Mouse (Mus musculus) hindlimb bud, embryonic 11.5 days (tissue): ENCODE measurements around the gene Sell.
"Not testable (repeated sequence)": the region's sequence is repeated elsewhere in the genome, so short reads cannot be mapped to it uniquely, and the experiment has no call there.

ENCODE experiments used
- DNase-seq: peaks from one replicate; pipeline ENCODE4 v3.0.0-alpha.2; 2012; ENCODE audit warnings: low read depth, low spot score; ENCODE audit errors: extremely low spot score

Sell gene

GRCm38 (mm10) chr1:164061925-164062324 lies at the start of gene Sell:
Sell (plus strand) TSS chr1:164061982.
- DNase-seq: no peak

GRCm38 (mm10) chr1:164014616-164015015 lies 47.2 kb upstream of the Sell start:
- no peak for DNase-seq

DNA sequence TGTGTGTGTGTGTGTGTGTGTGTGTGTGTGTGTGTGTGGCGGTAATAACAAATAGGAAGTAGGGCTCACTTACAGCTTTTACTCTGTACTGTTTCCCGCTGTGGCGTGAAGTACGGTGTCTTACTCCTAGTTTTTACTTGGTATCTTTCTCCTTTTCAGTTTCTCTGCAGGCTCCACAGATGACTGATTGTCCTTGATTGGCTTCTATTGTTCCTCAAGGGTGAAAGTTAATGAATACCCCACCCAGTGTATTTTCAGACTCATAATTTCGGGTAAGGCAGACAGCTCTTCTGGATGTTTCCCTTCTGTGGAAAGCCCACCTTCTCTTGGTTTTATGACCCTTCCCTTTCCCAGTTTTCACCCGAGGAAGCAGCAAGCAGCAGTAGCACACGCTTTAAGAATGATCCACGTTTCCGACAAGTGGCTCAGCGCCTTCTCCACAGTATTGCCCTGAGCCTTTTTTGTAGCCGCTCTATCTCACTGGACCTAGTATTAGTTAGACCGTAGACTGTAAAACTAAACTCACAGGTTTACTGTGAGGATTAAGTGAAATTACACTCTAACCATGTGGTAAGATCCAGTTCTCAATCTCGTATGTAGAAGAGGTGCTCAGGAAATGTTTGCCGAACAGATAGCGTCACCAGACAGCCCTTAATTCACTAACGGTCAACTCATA lies 43.4 kb upstream of the Sell start:
- no peak for DNase-seq

DNA sequence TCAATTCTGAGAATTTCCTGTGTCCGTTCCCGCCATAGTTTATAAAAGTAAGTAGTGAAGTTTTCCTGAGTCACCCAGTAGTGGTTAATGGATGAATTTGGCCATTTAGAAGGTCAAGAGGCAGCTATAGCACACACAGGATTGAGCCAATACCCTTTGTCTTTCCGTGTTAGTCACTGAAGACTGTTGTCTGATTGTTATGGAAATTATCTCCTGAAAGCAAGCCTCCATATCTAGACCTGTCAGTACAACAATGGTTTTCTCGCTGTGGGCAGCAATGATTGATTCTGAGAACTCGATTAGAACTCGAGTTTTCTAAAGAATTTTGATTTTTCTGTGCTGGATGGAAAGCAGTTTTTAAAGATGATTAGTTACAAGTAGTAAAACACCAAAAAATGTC lies 42.0 kb upstream of the Sell start:
- no peak for DNase-seq

GRCm38 (mm10) chr1:164020746-164021145 lies 41.0 kb upstream of the Sell start:
- DNase-seq: not testable (repeated sequence)

- DNase-seq: not testable (repeated sequence)
Observed at GRCm38 (mm10) chr1:164022106-164022505, 39.7 kb upstream of the Sell start.

DNA sequence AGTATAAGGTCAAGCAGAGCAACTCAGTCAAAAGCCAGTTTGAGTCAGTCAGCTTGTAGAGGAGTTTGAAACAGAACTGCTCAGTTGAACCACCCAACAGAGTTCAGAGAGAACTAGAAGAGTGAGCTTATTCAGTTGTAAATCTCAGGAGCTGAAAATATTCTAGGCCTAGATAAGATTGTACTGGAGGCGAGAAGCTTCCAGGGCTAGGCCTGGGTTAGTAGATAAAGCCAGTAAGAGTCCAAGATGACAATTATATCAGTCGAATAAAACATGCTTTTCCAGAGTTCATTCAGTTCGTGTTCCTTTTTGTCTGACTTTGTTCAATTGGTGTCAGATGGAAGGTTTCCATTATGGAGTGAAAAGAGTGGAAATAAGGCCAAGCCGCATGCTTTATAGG lies 36.1 kb upstream of the Sell start:
- no peak for DNase-seq

DNA sequence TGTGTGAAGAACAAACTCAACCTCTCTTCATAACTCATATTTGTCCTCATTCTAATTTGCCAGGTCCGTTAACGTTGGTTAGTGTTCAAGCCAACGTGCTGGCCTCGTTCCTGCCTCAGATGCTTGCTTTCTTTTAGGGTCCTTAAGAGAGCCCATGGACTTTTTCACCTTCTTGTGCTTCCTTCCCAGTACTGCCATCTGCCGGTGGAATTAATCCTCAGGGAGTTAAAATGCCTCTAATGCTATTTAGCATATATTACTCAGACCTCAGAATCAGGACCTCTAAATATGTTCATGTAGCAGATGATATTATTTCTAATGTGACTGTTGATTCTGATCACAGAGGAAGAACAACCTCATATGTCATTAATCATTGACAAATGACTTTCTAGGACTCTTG lies 34.4 kb upstream of the Sell start:
- no peak for DNase-seq

GRCm38 (mm10) chr1:164040385-164041135 lies 21.2 kb upstream of the Sell start:
- DNase-seq: no peak

GRCm38 (mm10) chr1:164043549-164043948 lies 18.2 kb upstream of the Sell start:
- no peak for DNase-seq

GRCm38 (mm10) chr1:164047934-164048333 lies 13.8 kb upstream of the Sell start, which contains the start of gene Sele:
Sele (plus strand) TSS chr1:164048234.
- DNase-seq: no peak

DNA sequence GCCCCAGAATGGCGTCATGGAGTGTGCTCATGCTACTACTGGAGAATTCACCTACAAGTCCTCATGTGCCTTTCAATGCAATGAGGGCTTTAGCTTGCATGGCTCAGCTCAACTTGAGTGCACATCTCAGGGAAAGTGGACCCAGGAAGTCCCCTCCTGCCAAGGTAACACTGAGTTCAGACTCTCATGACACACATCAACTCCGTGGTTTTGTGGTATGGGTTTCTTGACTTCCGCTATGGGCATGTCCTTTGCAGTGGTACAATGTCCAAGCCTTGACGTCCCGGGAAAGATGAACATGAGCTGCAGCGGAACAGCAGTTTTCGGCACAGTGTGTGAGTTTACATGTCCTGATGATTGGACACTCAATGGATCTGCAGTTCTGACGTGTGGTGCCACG lies 8.2 kb upstream of the Sell start:
- DNase-seq: no peak

DNA sequence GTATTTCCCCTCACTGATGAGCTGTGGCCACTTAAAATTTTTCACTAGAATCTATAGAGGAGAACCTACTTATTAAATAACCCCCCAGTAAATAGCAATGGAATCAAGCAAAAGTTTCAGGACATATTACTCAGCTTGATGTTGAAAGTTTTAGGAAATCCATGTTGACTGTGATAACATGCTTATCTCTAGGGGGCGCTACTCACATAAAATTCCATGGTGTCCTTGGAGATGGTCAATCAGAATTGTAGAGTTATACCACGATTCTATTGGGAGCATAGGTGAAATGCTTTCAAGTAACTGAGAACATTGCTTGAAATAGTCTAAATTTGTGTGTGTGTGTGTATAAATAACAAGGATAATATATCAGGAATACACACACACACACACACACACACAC lies 7.0 kb upstream of the Sell start:
- DNase-seq: no peak

- no peak for DNase-seq
Observed at GRCm38 (mm10) chr1:164060071-164060470, 1.7 kb upstream of the Sell start.

GRCm38 (mm10) chr1:164061278-164061677 lies 504 bp upstream of the Sell start:
- no peak for DNase-seq

GRCm38 (mm10) chr1:164062856-164063255 lies 1.1 kb downstream of the Sell start:
- DNase-seq: no peak

DNA sequence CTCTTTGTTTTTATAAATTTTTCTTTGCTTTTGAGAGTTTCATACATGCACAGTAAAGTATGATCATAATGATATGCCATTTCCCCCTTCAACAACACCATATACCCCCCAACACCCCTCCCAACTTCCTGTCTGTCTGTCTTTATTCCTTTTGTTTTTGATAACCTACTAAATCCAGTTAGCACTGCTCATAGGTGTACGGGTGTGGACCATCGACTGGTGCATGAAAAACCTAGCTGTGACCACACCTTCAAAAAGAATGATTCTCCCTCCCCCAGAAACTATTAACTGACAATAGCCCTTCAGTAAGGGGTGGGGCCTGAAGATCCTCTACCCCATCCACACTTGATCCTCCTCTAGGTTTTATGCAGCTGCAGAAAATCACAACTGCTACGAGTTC lies 2.0 kb downstream of the Sell start:
- no peak for DNase-seq

DNA sequence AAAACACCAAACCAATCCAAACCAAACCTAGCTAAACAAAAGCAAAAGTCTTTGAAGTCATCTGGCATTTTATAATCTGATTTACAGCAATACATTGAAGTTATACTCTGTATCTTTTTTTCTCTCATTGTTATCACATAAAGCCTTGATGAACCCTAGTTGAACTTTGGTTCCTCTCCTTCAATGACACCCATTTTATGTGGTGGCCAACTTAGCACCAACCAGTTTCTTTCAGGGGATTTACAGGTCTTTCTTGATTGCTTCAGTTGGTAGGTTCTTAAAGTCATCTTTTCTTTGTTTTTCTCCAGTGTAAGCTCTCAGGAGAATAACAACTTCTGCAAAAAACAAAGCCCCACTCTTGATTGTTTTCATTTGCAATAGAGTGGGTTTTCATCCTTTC lies 7.5 kb downstream of the Sell start:
- DNase-seq: no peak

DNA sequence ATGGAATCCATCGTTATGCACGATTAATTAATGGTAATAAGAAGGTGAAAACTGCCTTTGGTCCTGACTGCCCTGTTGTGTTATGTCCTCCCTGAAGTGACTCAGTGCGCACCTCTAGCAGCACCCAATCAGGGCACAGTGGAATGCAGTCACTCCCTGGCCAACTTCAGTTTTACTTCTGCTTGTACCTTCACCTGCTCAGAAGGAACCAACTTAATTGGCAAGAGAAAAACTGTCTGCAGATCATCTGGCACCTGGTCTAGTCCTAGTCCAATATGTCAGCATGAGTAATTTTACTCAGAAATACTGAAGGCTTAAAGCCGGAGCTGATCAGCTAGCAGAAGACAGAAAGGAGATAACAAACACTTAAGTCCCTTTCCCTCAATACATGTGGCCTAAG lies 8.7 kb downstream of the Sell start:
- no peak for DNase-seq

GRCm38 (mm10) chr1:164071111-164071510 lies 9.3 kb downstream of the Sell start:
- no peak for DNase-seq

DNA sequence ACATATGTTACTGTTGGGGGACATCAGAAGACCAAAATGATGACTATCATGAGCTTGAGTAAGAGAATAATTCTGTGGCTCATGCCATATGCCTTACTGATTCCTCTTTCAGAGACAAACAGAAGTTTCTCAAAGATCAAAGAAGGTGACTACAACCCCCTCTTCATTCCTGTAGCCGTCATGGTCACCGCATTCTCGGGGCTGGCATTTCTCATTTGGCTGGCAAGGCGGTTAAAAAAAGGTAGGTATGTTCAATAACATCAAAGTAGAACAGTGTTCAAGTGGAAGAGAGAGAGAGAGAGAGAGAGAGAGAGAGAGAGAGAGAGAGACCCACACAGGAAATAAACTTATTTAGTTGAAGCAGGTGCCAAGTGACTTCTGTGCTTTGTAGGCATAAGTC lies 10.2 kb downstream of the Sell start:
- DNase-seq: no peak

- DNase-seq: no peak
Observed at GRCm38 (mm10) chr1:164073091-164073490, 11.3 kb downstream of the Sell start.

GRCm38 (mm10) chr1:164073803-164074202 lies 12.0 kb downstream of the Sell start:
- DNase-seq: no peak
